8 mouse cellular contexts compared by ENCODE assay signal in genomic region chrX:140544737-140545136, GRCm38 (mm10). TPM values are rescaled to one million over a fixed set of nuclear protein-coding genes. Genes with fewer than 3 reads are reported as not detected.
A peak's percentile ranks its signal among the peaks of the same experiment; 100 is the strongest.
DNase-seq lines count a peak whose midpoint lies in the region; ATAC-seq and TF ChIP-seq lines count a peak whose summit lies in the region.

No protein-coding gene starts in this region.

- WGBS in heart, embryonic 12.5 days, result 42% methylated on average over 3 of the region's 3 CpGs
- WGBS in cerebellum, adult 2 months, result 30% methylated on average over 3 of the region's 3 CpGs
- 36% methylated on average over 3 of the region's 3 CpGs for WGBS in midbrain, postnatal 0 days

- no peak for ATAC-seq in heart, embryonic 12.5 days (ENCODE audit: insufficient number of reproducible peaks, low FRiP score)
- no peak for ATAC-seq in midbrain, postnatal 0 days (ENCODE audit: low FRiP score)
- ATAC-seq in megakaryocyte, adult 5-6 weeks (ENCODE audit: poor library complexity, severe bottlenecking), result no peak

- H3K4me1 ChIP-seq in heart, embryonic 12.5 days (replicated peaks), result peaks cover 27% of the 10 kb centered on the region; the same call in 1 of the 2 replicates
- H3K4me1 ChIP-seq in cerebellum, adult 2 months (ENCODE audit: control insufficient read depth, insufficient read depth, low read length), result 0 out of 2 replicates have a peak, but pooled peaks cover 6% of the 10 kb centered on the region
- no peaks in the 10 kb centered on the region for H3K4me1 ChIP-seq in midbrain, postnatal 0 days (ENCODE audit: insufficient read depth, low read length)

- peak; percentile 27; the same call in 1 of the 2 replicates for TF ChIP-seq CTCF in cerebellum, adult 2 months (IDR thresholded peaks at IDR 0.05; ENCODE audit: borderline replicate concordance, insufficient read depth, low read depth, low read length)
- TF ChIP-seq CTCF in midbrain, postnatal 0 days (IDR thresholded peaks at IDR 0.05), result peak; percentile 81

- peaks cover 8% of the 10 kb centered on the region; the same call in 1 of the 2 replicates for H3K27me3 ChIP-seq in heart, embryonic 12.5 days (replicated peaks)
- H3K27me3 ChIP-seq in cerebellum, adult 2 months (ENCODE audit: control insufficient read depth, insufficient read depth, low read length), result no peaks in the 10 kb centered on the region
- peaks cover 11% of the 10 kb centered on the region; the same call in 1 of the 2 replicates for H3K27me3 ChIP-seq in midbrain, postnatal 0 days (ENCODE audit: insufficient read depth, low read length)

- H3K4me2 ChIP-seq in heart, embryonic 12.5 days, result no peak overlapping the region
- H3K4me2 ChIP-seq in midbrain, postnatal 0 days (ENCODE audit: low read depth, low read length, poor library complexity, severe bottlenecking), result no peak overlapping the region

- TF ChIP-seq POLR2A in cerebellum, adult 2 months (IDR thresholded peaks at IDR 0.05; ENCODE audit: borderline replicate concordance, insufficient read depth, low read length), result no peak

- no peak overlapping the region for H3K4me3 ChIP-seq in heart, embryonic 12.5 days
- H3K4me3 ChIP-seq in cerebellum, adult 2 months (replicated peaks; ENCODE audit: insufficient read depth, low read depth, low read length), result no peak overlapping the region
- no peak overlapping the region for H3K4me3 ChIP-seq in midbrain, postnatal 0 days (ENCODE audit: low read depth, low read length)

- DNase-seq in heart, adult 8-10 months (ENCODE audit: low spot score), result peak; percentile 69
- peak; percentile 74 for DNase-seq in urinary bladder, postnatal 14 days (ENCODE audit: low spot score)
- DNase-seq in urinary bladder, postnatal 4 days (ENCODE audit: low spot score in 2 of 2), result no peak
- peak; percentile 46 to 61 for DNase-seq in cerebellum, adult 2 months
- DNase-seq in kidney, adult 9 months, result peak; percentile 72
- peak; percentile 56 for DNase-seq in midbrain, postnatal 0 days (ENCODE audit: low spot score)

- H3K36me3 ChIP-seq in heart, embryonic 12.5 days, result peaks cover 11% of the 10 kb centered on the region
- no peaks in the 10 kb centered on the region for H3K36me3 ChIP-seq in midbrain, postnatal 0 days (ENCODE audit: insufficient read depth, low read length)

- no peaks in the 10 kb centered on the region for H3K9me3 ChIP-seq in heart, embryonic 12.5 days (replicated peaks)
- no peaks in the 10 kb centered on the region for H3K9me3 ChIP-seq in midbrain, postnatal 0 days (ENCODE audit: low read length)

- no peak overlapping the region for H3K27ac ChIP-seq in heart, embryonic 12.5 days (ENCODE audit: poor library complexity, severe bottlenecking)
- H3K27ac ChIP-seq in cerebellum, adult 2 months (ENCODE audit: insufficient read depth, low read length), result no peak overlapping the region
- no peak overlapping the region for H3K27ac ChIP-seq in midbrain, postnatal 0 days (ENCODE audit: low read depth, low read length)

- no peak overlapping the region for H3K9ac ChIP-seq in heart, embryonic 12.5 days
- no peak overlapping the region for H3K9ac ChIP-seq in midbrain, postnatal 0 days (replicated peaks; ENCODE audit: low read length, poor library complexity, severe bottlenecking)

RNA-seq across cellular contexts. Expression of gene Tsc22d3, which starts 55.7 kb away (rescaled TPM):
- 100 to 1,000 TPM; 121 to 152 (median 126) TPM for total RNA-seq in heart, adult 8-10 months (2022)
- 198 and 207 TPM in 2 replicates for polyA plus RNA-seq in heart, embryonic 12.5 days (2016; fragmentation: Nextera tagmentation; extraction: Ambion mirVana)
- polyA plus RNA-seq in cerebellum, adult 2 months (2012; rRNA removed), result 155 and 168 TPM in 2 replicates
- total RNA-seq in midbrain, postnatal 0 days (2014; rRNA removed), result 104 and 116 TPM in 2 replicates
- polyA plus RNA-seq in midbrain, postnatal 0 days (2015; fragmentation: Nextera tagmentation; extraction: Ambion mirVana), result 105 and 115 TPM in 2 replicates
- total RNA-seq in megakaryocyte, adult 5-6 weeks (2015), result 72.3 and 79.4 TPM in 2 replicates
- 82.9 and 84.3 TPM in 2 replicates for total RNA-seq in megakaryocyte, adult 5-6 weeks (2017)

Comparison
In these comparisons a context has a peak if more than half of its experiments do, and no peak if none do; other contexts are left out.
1. DNase-seq: peak in heart, adult 8-10 months (single experiment), urinary bladder, postnatal 14 days (single experiment), cerebellum, adult 2 months (2 of 2), kidney, adult 9 months (single experiment) and midbrain, postnatal 0 days (single experiment); none in urinary bladder, postnatal 4 days (0 of 2).